Mouse (Mus musculus) stomach, postnatal 0 days (tissue): ENCODE results near the gene Cd84. TPM values are rescaled to one million over a fixed set of nuclear protein-coding genes. Genes with fewer than 3 reads are reported as not detected.
"Not testable (repeated sequence)": the region's sequence is repeated elsewhere in the genome, so short reads cannot be mapped to it uniquely, and the experiment has no call there.

Experiments used
- ATAC-seq: fragments of 200-750 bp; cut with Nextera tagmentation; 2 replicates; pipeline ENCODE4 v1.8.0; 2017; ENCODE audit not compliant: low FRiP score, low TSS enrichment
- DNase-seq: peaks from one replicate; pipeline ENCODE4 v3.0.0-alpha.2; 2016; ENCODE audit warnings: low spot score
- H3K27ac ChIP-seq: fragments of 300-500 bp; sonication (generic); replicated peaks from 2 replicates; pipeline ENCODE4 v1.5.1; 2014; ENCODE audit warnings: mild to moderate bottlenecking, control low read depth
- H3K27me3 ChIP-seq: fragments of 300-500 bp; sonication (generic); 2 replicates; pipeline ENCODE4 v1.6.1; 2014; ENCODE audit warnings: low read length; ENCODE audit not compliant: control insufficient read depth, insufficient read depth
- H3K36me3 ChIP-seq: fragments of 300-500 bp; sonication (generic); 2 replicates; pipeline ENCODE4 v1.6.1; 2014; ENCODE audit warnings: low read length, mixed read lengths; ENCODE audit not compliant: control insufficient read depth, insufficient read depth
- H3K4me1 ChIP-seq: fragments of 300-500 bp; sonication (generic); replicated peaks from 2 replicates; pipeline ENCODE4 v1.6.1; 2014; ENCODE audit warnings: antibody characterized with exemption; ENCODE audit not compliant: control insufficient read depth, insufficient read depth
- H3K4me2 ChIP-seq: fragments of 300-500 bp; sonication (generic); replicated peaks from 2 replicates; pipeline ENCODE4 v1.6.1; 2014; ENCODE audit warnings: low read depth, mild to moderate bottlenecking, control low read depth, moderate library complexity
- H3K4me3 ChIP-seq: fragments of 300-500 bp; sonication (generic); 2 replicates; pipeline ENCODE4 v1.5.1; 2014; ENCODE audit warnings: low read depth, low read length, control low read depth
- H3K9ac ChIP-seq: fragments of 300-500 bp; sonication (generic); 2 replicates; pipeline ENCODE4 v1.6.1; 2014; ENCODE audit warnings: mild to moderate bottlenecking, low read length, control low read depth, mixed read lengths
- H3K9me3 ChIP-seq: fragments of 300-500 bp; sonication (generic); 2 replicates; pipeline ENCODE4 v1.6.1; 2016; ENCODE audit warnings: low read length; ENCODE audit not compliant: control insufficient read depth
- CTCF ChIP-seq: IDR thresholded peaks from 2 replicates; pipeline ENCODE4 v1.5.1; 2016; ENCODE audit warnings: antibody characterized with exemption, low read depth, mild to moderate bottlenecking, moderate library complexity
- EP300 ChIP-seq: optimal IDR thresholded peaks from 2 replicates; pipeline ENCODE3; 2016; ENCODE audit warnings: antibody characterized with exemption
- WGBS: fragments of 180-500 bp; shearing (Covaris S2); extraction: QIAGEN DNeasy Blood & Tissue Kit; methylation state at CpG from one replicate; pipeline ENCODE4 v1.1.7; 2014; 5-methylcytosine and 5-hydroxymethylcytosine counted together
- polyA plus RNA-seq: library from polyadenylated mRNA; unstranded; fragments of >200 nt; fragmentation: Nextera tagmentation; extraction: Ambion mirVana; gene quantifications from 2 replicates; pipeline ENCODE4 v1.2.1, GENCODE M21; 2015

The Cd84 gene
- polyA plus RNA-seq, 1 experiment from 2014 or later, result 1.8 TPM

GRCm38 (mm10) chr1:171886989-171887388 is 47.5 kb downstream of the Cd84 start:
- ATAC-seq, result no peak
- H3K9ac ChIP-seq, result no peak overlapping the region
- H3K36me3 ChIP-seq, result no peaks in the 10 kb centered on the region
- 95% methylated on average over 1 of the region's 1 CpGs for WGBS
- no peaks in the 10 kb centered on the region for H3K4me1 ChIP-seq
- TF ChIP-seq EP300 (no peak), CTCF (no peak)
- no peak for DNase-seq
- no peak overlapping the region for H3K4me2 ChIP-seq
- H3K4me3 ChIP-seq, result no peak overlapping the region
- H3K27me3 ChIP-seq, result no peaks in the 10 kb centered on the region; the same call in 1 of the 2 replicates
- no peak overlapping the region for H3K27ac ChIP-seq
- H3K9me3 ChIP-seq, result no peaks in the 10 kb centered on the region

- not testable (repeated sequence) for H3K4me1 ChIP-seq, H3K27me3 ChIP-seq, DNase-seq, H3K27ac ChIP-seq, H3K36me3 ChIP-seq, H3K9ac ChIP-seq, H3K4me2 ChIP-seq, H3K9me3 ChIP-seq, ATAC-seq, H3K4me3 ChIP-seq
- 87% methylated on average over 5 of the region's 5 CpGs for WGBS
These were observed 55.9 kb downstream of the Cd84 start, which contains the start of gene Gm10521 for GRCm38 (mm10) chr1:171895364-171895763. Gene Gm10521 (plus strand): TSS chr1:171895664.

GRCm38 (mm10) chr1:171904011-171904410 is 64.5 kb downstream of the Cd84 start:
- no peak overlapping the region for H3K4me2 ChIP-seq
- no peaks in the 10 kb centered on the region for H3K27me3 ChIP-seq
- H3K9ac ChIP-seq, result no peak overlapping the region
- H3K4me1 ChIP-seq, result no peaks in the 10 kb centered on the region
- no peak overlapping the region for H3K4me3 ChIP-seq
- ATAC-seq (no peak), DNase-seq (no peak)
- H3K27ac ChIP-seq, result no peak overlapping the region
- TF ChIP-seq CTCF (no peak), EP300 (no peak)
- H3K36me3 ChIP-seq, result no peaks in the 10 kb centered on the region
- 86% methylated on average over 1 of the region's 1 CpGs for WGBS
- H3K9me3 ChIP-seq, result no peaks in the 10 kb centered on the region

- no peak overlapping the region for H3K27ac ChIP-seq
- WGBS, result 75% methylated on average over 13 of the region's 13 CpGs
- no peak for TF ChIP-seq EP300
- TF ChIP-seq CTCF, result no peak
- no peak overlapping the region for H3K9ac ChIP-seq
- ATAC-seq, result no peak
- H3K4me3 ChIP-seq, result no peak overlapping the region
- H3K4me1 ChIP-seq, result no peaks in the 10 kb centered on the region
- no peaks in the 10 kb centered on the region for H3K9me3 ChIP-seq
- no peaks in the 10 kb centered on the region for H3K36me3 ChIP-seq
- H3K27me3 ChIP-seq, result no peaks in the 10 kb centered on the region
- DNase-seq, result no peak
- H3K4me2 ChIP-seq, result no peak overlapping the region
These were observed 76.4 kb downstream of the Cd84 start for GRCm38 (mm10) chr1:171915638-171916458.

- no peak for TF ChIP-seq EP300
- TF ChIP-seq CTCF, result no peak
- ATAC-seq (no peak), DNase-seq (peak; percentile 16)
- Histone ChIP-seq H3K27me3 (no peaks in the 10 kb centered on the region), H3K4me3 (no peak within 1 kb of the TSS), H3K36me3 (no peaks in the 10 kb centered on the region), H3K4me1 (no peaks in the 10 kb centered on the region), H3K9ac (no peak within 1 kb of the TSS), H3K4me2 (no peak within 1 kb of the TSS), H3K27ac (no peak within 1 kb of the TSS), H3K9me3 (no peaks in the 10 kb centered on the region)
- 68% methylated on average over 14 of the region's 14 CpGs for WGBS
These were observed 78.0 kb downstream of the Cd84 start, which contains the start of gene Slamf6 for GRCm38 (mm10) chr1:171917305-171918039. Gene Slamf6 (plus strand): TSS chr1:171917515.
